Mouse (Mus musculus) heart, embryonic 14.5 days (tissue): ENCODE results near the gene Myo1a. TPM values are rescaled to one million over a fixed set of nuclear protein-coding genes. Genes with fewer than 3 reads are reported as not detected.
A peak's percentile ranks its signal among the peaks of the same experiment; 100 is the strongest.
"Not testable (repeated sequence)": the region's sequence is repeated elsewhere in the genome, so short reads cannot be mapped to it uniquely, and the experiment has no call there.

Experiments used
- ATAC-seq: fragments of 200-750 bp; cut with Nextera tagmentation; 2 replicates; pipeline ENCODE4 v1.8.0; 2017; ENCODE audit warnings: low read depth, moderate TSS enrichment; ENCODE audit not compliant: insufficient number of reproducible peaks, insufficient read depth, low FRiP score
- H3K27ac ChIP-seq, 2 experiments: fragments of 200-500 bp in 1 of 2; fragments of 300-500 bp in 1 of 2; sonication (generic) in 1 of 2; replicated peaks in 1 of 2; 2 replicates each; pipeline ENCODE4 v1.5.1; 2012 to 2014; ENCODE audit warnings: low read depth in 2 of 2, low read length in 2 of 2, control low read depth in 1 of 2, mild to moderate bottlenecking in 1 of 2, mixed read lengths in 1 of 2; ENCODE audit not compliant: control insufficient read depth in 1 of 2, insufficient read depth in 1 of 2
- H3K27me3 ChIP-seq: fragments of 300-500 bp; sonication (generic); 2 replicates; pipeline ENCODE4 v1.6.1; 2014; ENCODE audit warnings: mild to moderate bottlenecking, low read length, control low read depth; ENCODE audit not compliant: control insufficient read depth, insufficient read depth
- H3K36me3 ChIP-seq: fragments of 300-500 bp; sonication (generic); 2 replicates; pipeline ENCODE4 v1.6.1; 2014; ENCODE audit warnings: mild to moderate bottlenecking, control low read depth, low read length, mixed read lengths; ENCODE audit not compliant: control insufficient read depth, insufficient read depth
- H3K4me1 ChIP-seq, 2 experiments: fragments of 200-500 bp in 1 of 2; fragments of 300-500 bp in 1 of 2; sonication (generic) in 1 of 2; 2 replicates each; pipeline ENCODE4 v1.6.1; 2012 to 2014; ENCODE audit warnings: low read length in 2 of 2, control low read depth in 1 of 2, mixed read lengths in 1 of 2; ENCODE audit not compliant: control insufficient read depth in 2 of 2, insufficient read depth in 2 of 2
- H3K4me2 ChIP-seq: fragments of 300-500 bp; sonication (generic); 2 replicates; pipeline ENCODE4 v1.6.1; 2014; ENCODE audit warnings: mild to moderate bottlenecking, low read length
- H3K4me3 ChIP-seq, 2 experiments: fragments of 200-500 bp in 1 of 2; fragments of 300-500 bp in 1 of 2; sonication (generic) in 1 of 2; 2 replicates each; pipeline ENCODE4 v1.5.1; 2012 to 2014; ENCODE audit warnings: low read length in 2 of 2, mild to moderate bottlenecking in 2 of 2, control low read depth in 1 of 2, low read depth in 1 of 2, moderate library complexity in 1 of 2; ENCODE audit not compliant: control insufficient read depth in 1 of 2, insufficient read depth in 1 of 2
- H3K9ac ChIP-seq: fragments of 300-500 bp; sonication (generic); 2 replicates; pipeline ENCODE4 v1.6.1; 2014; ENCODE audit warnings: mild to moderate bottlenecking, low read length
- H3K9me3 ChIP-seq: fragments of 300-500 bp; sonication (generic); 2 replicates; pipeline ENCODE4 v1.6.1; 2016; ENCODE audit warnings: low read length, control low read depth; ENCODE audit not compliant: control insufficient read depth
- WGBS: fragments of 180-500 bp; shearing (Covaris S2); extraction: QIAGEN DNeasy Blood & Tissue Kit; methylation state at CpG from one replicate; pipeline ENCODE4 v1.1.7; 2014; 5-methylcytosine and 5-hydroxymethylcytosine counted together
- polyA plus RNA-seq: library from polyadenylated mRNA; unstranded; fragments of >200 nt; fragmentation: Nextera tagmentation; extraction: Ambion mirVana; gene quantifications from 2 replicates; pipeline ENCODE4 v1.2.1, GENCODE M21; 2014

The Myo1a gene
- polyA plus RNA-seq, 1 experiment from 2014 or later, result 0.12 TPM

GRCm38 (mm10) chr10:127754566-127755166, 49.7 kb downstream of the Myo1a start:
- Histone ChIP-seq H3K9me3 (no peaks in the 10 kb centered on the region), H3K4me3 (no peak overlapping the region), H3K4me1 (peaks cover 11 to 13% of the 10 kb centered on the region in 2 experiments; a peak in 3 of 4 replicates), H3K36me3 (no peaks in the 10 kb centered on the region), H3K4me2 (no peak overlapping the region), H3K9ac (no peak overlapping the region), H3K27ac (peak overlapping the region; percentile 36 to 79; a peak in 3 of 4 replicates), H3K27me3 (no peaks in the 10 kb centered on the region)
- ATAC-seq, result 0 out of 2 replicates have a peak, but pooled peaks have one; percentile 22
- 66% methylated on average over 6 of the region's 6 CpGs for WGBS

GRCm38 (mm10) chr10:127755246-127755645, 50.3 kb downstream of the Myo1a start:
- no peaks in the 10 kb centered on the region for H3K36me3 ChIP-seq
- H3K9ac ChIP-seq, result no peak overlapping the region
- ATAC-seq, result no peak
- H3K27ac ChIP-seq, result peak overlapping the region; percentile 35 to 79; a peak in 3 of 4 replicates
- peaks cover 7 to 13% of the 10 kb centered on the region in 2 experiments; a peak in 3 of 4 replicates for H3K4me1 ChIP-seq
- H3K27me3 ChIP-seq, result no peaks in the 10 kb centered on the region
- H3K9me3 ChIP-seq, result no peaks in the 10 kb centered on the region
- H3K4me2 ChIP-seq, result peak overlapping the region; percentile 61; the same call in 1 of the 2 replicates
- WGBS, result 37% methylated on average over 3 of the region's 3 CpGs
- H3K4me3 ChIP-seq, result no peak overlapping the region

- H3K9me3 ChIP-seq, result no peaks in the 10 kb centered on the region
- 12% methylated on average over 16 of the region's 18 CpGs for WGBS
- H3K27me3 ChIP-seq, result no peaks in the 10 kb centered on the region
- H3K4me2 ChIP-seq, result peak overlapping the region; percentile 61
- ATAC-seq, result peak; percentile 28
- H3K36me3 ChIP-seq, result no peaks in the 10 kb centered on the region
- peaks cover 7 to 13% of the 10 kb centered on the region in 2 experiments; a peak in 3 of 4 replicates for H3K4me1 ChIP-seq
- peak overlapping the region; percentile 69 to 79 for H3K27ac ChIP-seq
- peak overlapping the region; percentile 18 to 29 for H3K4me3 ChIP-seq
- peak overlapping the region; percentile 50 for H3K9ac ChIP-seq
Measured at GRCm38 (mm10) chr10:127755770-127756468, 50.9 kb downstream of the Myo1a start.

GRCm38 (mm10) chr10:127759181-127760110, 54.5 kb downstream of the Myo1a start, which contains the start of the genes Rdh1 and Rdh16f1:
Gene Rdh1, plus strand, starts transcription at chr10:127759721.
Gene Rdh16f1, plus strand, starts transcription at chr10:127759787.
- 60% methylated on average over 9 of the region's 9 CpGs for WGBS
- Histone ChIP-seq H3K4me2 (no peak within 1 kb of the TSS), H3K27me3 (no peaks in the 10 kb centered on the region), H3K36me3 (no peaks in the 10 kb centered on the region), H3K4me1 (peaks cover 7 to 13% of the 10 kb centered on the region in 2 experiments; a peak in 3 of 4 replicates), H3K9me3 (no peaks in the 10 kb centered on the region), H3K9ac (no peak within 1 kb of the TSS), H3K27ac (no peak within 1 kb of the TSS; a peak in 1 of 4 replicates), H3K4me3 (no peak within 1 kb of the TSS)
- ATAC-seq, result no peak

- not testable (repeated sequence) for H3K27me3 ChIP-seq, H3K9me3 ChIP-seq, H3K27ac ChIP-seq, ATAC-seq, H3K36me3 ChIP-seq, H3K4me3 ChIP-seq, H3K4me1 ChIP-seq, H3K4me2 ChIP-seq, H3K9ac ChIP-seq
- 82% methylated on average over 10 of the region's 10 CpGs for WGBS
Measured at GRCm38 (mm10) chr10:127762926-127763325, 58.0 kb downstream of the Myo1a start.

GRCm38 (mm10) chr10:127763914-127764680, 59.1 kb downstream of the Myo1a start:
- Histone ChIP-seq H3K27ac (no peak overlapping the region), H3K4me2 (no peak overlapping the region), H3K27me3 (no peaks in the 10 kb centered on the region), H3K36me3 (no peaks in the 10 kb centered on the region), H3K4me1 (no peaks in the 10 kb centered on the region), H3K9me3 (no peaks in the 10 kb centered on the region), H3K9ac (no peak overlapping the region), H3K4me3 (no peak overlapping the region)
- WGBS, result 65% methylated on average over 12 of the region's 12 CpGs
- no peak for ATAC-seq
